Mouse (Mus musculus): ENCODE data around the gene Dennd2c.
"Not testable (repeated sequence)": the region's sequence is repeated elsewhere in the genome, so short reads cannot be mapped to it uniquely, and the experiment has no call there.

Gene Dennd2c

GRCm38 (mm10) chr3:103214593-103215285, 112.3 kb downstream of the Dennd2c start:
- no peak for DNase-seq (ENCODE audit: low spot score in 2 of 2)

GRCm38 (mm10) chr3:103215399-103215798, 113.0 kb downstream of the Dennd2c start:
- DNase-seq (ENCODE audit: low spot score in 2 of 2), result not testable (repeated sequence)
